In the genomic region with DNA sequence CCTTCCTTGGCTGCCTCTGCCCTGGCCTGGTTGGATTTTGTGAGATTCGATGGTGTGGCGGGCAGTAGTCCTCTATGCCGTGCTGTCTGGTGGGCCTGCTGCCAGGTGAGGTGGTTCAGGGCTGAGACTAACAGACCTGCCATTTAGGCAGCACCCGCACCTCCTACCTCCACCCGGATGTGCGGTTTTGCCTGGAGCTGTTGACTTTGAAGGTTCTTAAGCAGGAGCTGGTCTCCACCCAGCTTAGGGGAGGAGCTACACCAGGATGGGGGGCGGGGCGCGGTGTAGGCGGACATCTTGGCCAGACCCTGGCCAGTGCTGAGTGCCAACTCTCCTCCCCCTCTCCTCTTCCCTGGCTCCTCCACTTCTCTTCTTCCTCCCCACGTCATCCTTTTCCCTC, we compare ENCODE assay signal across 9 mouse cellular contexts. TPM values are rescaled to one million over a fixed set of nuclear protein-coding genes. Genes with fewer than 3 reads are reported as not detected.
DNase-seq lines count a peak whose midpoint lies in the region.
"Had no signal": no experiment of that assay in that cellular context is flagged by ENCODE, and none has a peak within 500 bp of the region (broad histone marks: within the 10 kb centered on the region; RNA-seq: fewer than 3 reads in every experiment).

No protein-coding gene starts in this region.

- intact Hi-C loops in gastrocnemius, postnatal 14 days (cut with DNase I; ENCODE audit: low total_unique reads) = no loop called here

- peak; percentile 15 to 19 for DNase-seq in cerebellum, adult 18-20 months
- no peak for DNase-seq in cerebellum, adult 11 months
- peak; percentile 78 for DNase-seq in urinary bladder, postnatal 14 days (ENCODE audit: low spot score)
- no peak for DNase-seq in urinary bladder, postnatal 10 days (ENCODE audit: low spot score)
- peak; percentile 68 for DNase-seq in gastrocnemius, postnatal 14 days
- peak; percentile 58 to 84 for DNase-seq in kidney, postnatal 36 days
- DNase-seq in lung, postnatal 36 days = peak; percentile 90
- DNase-seq in thymus, adult 18-20 months = peak; percentile 74 to 86

RNA-seq across cellular contexts. Expression of a gene that starts 2.5 kb away (rescaled TPM):
- not detected for total RNA-seq in gastrocnemius, postnatal 14 days (2021)
- total RNA-seq: layer of hippocampus, adult 18-20 months had no signal

RNA-seq across cellular contexts. Expression of a gene that starts 39.8 kb away (rescaled TPM):
- total RNA-seq in gastrocnemius, postnatal 14 days (2021) = 1 to 10 TPM; 5.6 to 9.8 TPM

Comparison
In these comparisons a context has a peak if more than half of its experiments do, and no peak if none do; other contexts are left out.
1. DNase-seq: peak in cerebellum, adult 18-20 months (2 of 2), urinary bladder, postnatal 14 days (single experiment), gastrocnemius, postnatal 14 days (single experiment), kidney, postnatal 36 days (2 of 2), lung, postnatal 36 days (single experiment) and thymus, adult 18-20 months (2 of 2); none in cerebellum, adult 11 months (single experiment) and urinary bladder, postnatal 10 days (single experiment).